Mouse (Mus musculus) thymus, postnatal 4 days (tissue): ENCODE data around the gene Mpc2.

Experiments used
- DNase-seq: peaks from one replicate; pipeline ENCODE4 v3.0.0; 2021

The Mpc2 gene

DNA sequence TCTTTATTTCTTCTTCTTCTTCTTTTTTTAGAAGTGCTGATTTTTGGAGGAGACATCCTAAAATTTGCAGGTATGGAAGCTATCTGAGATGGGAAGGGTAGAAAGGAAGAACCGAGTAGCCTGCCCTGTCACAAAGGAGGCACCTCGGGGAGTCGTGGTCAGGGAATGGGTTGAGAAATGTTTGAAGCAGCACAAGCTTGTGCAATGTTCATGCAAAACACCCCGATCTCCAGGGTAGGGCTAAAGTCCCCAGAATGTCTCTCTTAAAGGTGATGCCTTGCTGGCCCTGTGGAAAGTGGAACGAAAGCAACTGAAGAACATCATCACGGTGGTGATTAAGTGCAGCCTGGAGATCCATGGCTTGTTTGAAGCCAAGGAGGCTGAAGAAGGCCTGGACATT, 45.9 kb downstream of the Mpc2 start:
- DNase-seq: no peak

DNA sequence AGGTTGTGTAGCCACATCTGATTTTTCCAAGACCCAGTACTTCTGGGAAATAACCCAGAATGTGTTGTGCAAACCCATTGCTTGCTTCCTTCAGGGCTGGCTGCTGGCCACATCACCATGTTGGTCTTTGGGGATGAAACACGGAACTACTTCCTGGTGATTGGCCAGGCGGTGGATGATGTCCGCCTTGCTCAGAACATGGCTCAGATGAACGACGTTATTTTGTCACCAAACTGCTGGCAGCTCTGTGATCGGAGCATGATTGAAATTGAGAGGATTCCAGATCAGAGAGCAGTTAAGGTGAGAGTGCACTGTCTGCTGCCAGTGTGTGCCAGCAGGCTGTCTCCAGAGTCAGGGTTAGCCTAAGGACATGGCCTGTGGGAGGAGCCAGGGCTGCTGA, 49.7 kb downstream of the Mpc2 start:
- DNase-seq: no peak

DNA sequence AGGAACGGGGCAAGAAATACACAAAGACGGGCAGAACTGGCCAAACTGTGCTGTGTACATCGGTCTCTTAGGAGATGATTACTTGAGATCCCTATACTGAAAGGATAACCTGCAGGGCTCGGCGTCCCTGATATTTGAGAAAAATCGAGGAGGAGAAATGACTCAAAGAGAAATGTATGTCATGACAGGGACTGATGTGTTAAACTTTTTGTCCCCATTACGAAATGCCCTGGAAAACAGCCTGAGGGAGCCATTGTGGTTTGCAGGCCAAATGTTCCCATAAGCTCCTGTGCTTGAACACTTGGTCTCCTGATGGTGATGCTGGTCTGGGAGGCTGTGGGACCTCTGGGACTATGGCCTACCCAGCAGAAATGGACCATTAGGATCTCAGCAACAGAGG, 60.3 kb downstream of the Mpc2 start:
- DNase-seq: no peak
